Mouse (Mus musculus) embryonic facial prominence, embryonic 13.5 days (tissue): ENCODE results near the gene Jtb. TPM values are rescaled to one million over a fixed set of nuclear protein-coding genes. Genes with fewer than 3 reads are reported as not detected.
"Not testable (repeated sequence)": the region's sequence is repeated elsewhere in the genome, so short reads cannot be mapped to it uniquely, and the experiment has no call there.

Source experiments
- ATAC-seq: fragments of 200-750 bp; cut with Nextera tagmentation; 2 replicates; pipeline ENCODE4 v1.8.0; 2017; ENCODE audit warnings: low read depth; ENCODE audit not compliant: insufficient number of reproducible peaks, insufficient read depth, low FRiP score, low TSS enrichment
- H3K27ac ChIP-seq: fragments of 300-500 bp; sonication (generic); 2 replicates; pipeline ENCODE4 v1.5.1; 2015; ENCODE audit warnings: moderate library complexity, mild to moderate bottlenecking, inconsistent platforms
- H3K27me3 ChIP-seq: fragments of 300-500 bp; sonication (generic); 2 replicates; pipeline ENCODE4 v1.6.1; 2015; ENCODE audit warnings: mild to moderate bottlenecking, inconsistent platforms
- H3K36me3 ChIP-seq: fragments of 300-500 bp; sonication (generic); 2 replicates; pipeline ENCODE4 v1.6.1; 2015; ENCODE audit warnings: mild to moderate bottlenecking, inconsistent platforms
- H3K4me1 ChIP-seq: fragments of 300-500 bp; sonication (generic); 2 replicates; pipeline ENCODE4 v1.6.1; 2015; ENCODE audit warnings: inconsistent platforms
- H3K4me2 ChIP-seq: fragments of 300-500 bp; sonication (generic); 2 replicates; pipeline ENCODE4 v1.6.1; 2015; ENCODE audit warnings: moderate library complexity, mild to moderate bottlenecking, inconsistent platforms
- H3K4me3 ChIP-seq: fragments of 300-500 bp; sonication (generic); 2 replicates; pipeline ENCODE4 v1.5.1; 2015; ENCODE audit warnings: mild to moderate bottlenecking, inconsistent platforms
- H3K9ac ChIP-seq: fragments of 300-500 bp; sonication (generic); 2 replicates; pipeline ENCODE4 v1.6.1; 2015; ENCODE audit warnings: mild to moderate bottlenecking, inconsistent platforms
- H3K9me3 ChIP-seq: fragments of 300-500 bp; sonication (generic); 2 replicates; pipeline ENCODE4 v1.6.1; 2016; ENCODE audit warnings: inconsistent platforms
- WGBS: fragments of 180-500 bp; shearing (Covaris S2); methylation state at CpG from one replicate; pipeline ENCODE4 v1.1.7; 2015; ENCODE audit warnings: mixed read lengths; 5-methylcytosine and 5-hydroxymethylcytosine counted together
- polyA plus RNA-seq: library from polyadenylated mRNA; unstranded; fragments of >200 nt; fragmentation: Nextera tagmentation; extraction: Ambion mirVana; gene quantifications from 2 replicates; pipeline ENCODE4 v1.2.1, GENCODE M21; 2015

Jtb gene
- polyA plus RNA-seq, 1 experiment from 2014 or later, result 113 TPM

GRCm38 (mm10) chr3:90231075-90231474, 322 bp upstream of the Jtb start:
- Histone ChIP-seq H3K36me3 (peaks cover 32% of the 10 kb centered on the region), H3K9me3 (no peaks in the 10 kb centered on the region), H3K27me3 (no peaks in the 10 kb centered on the region), H3K27ac (no peak overlapping the region; the same call in 1 of the 2 replicates), H3K4me3 (peak overlapping the region; percentile 87), H3K9ac (peak overlapping the region; percentile 89), H3K4me2 (peak overlapping the region; percentile 81), H3K4me1 (peaks cover 8% of the 10 kb centered on the region)
- no peak for ATAC-seq
- 14% methylated on average over 8 of the region's 8 CpGs for WGBS

DNA sequence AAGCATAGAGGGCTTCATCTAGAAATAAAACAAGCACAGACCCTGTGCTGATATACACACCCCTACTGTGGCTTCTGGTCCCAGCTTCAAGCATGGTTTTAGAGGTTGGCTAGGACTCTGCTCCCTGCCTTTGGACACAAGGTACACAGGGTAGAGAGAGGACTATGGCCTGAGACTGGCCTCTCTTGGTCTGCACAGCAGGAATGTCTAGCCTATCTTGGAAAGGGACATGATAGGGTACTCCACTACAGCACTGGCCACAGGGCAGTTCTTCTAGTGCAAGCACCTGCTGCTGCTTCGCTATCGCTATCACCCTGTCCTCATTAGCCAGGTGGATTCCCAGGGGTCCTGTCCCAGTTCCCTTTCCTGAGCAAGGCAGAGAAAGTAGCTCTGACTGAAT, 9.9 kb downstream of the Jtb start:
- ATAC-seq, result no peak
- no peaks in the 10 kb centered on the region for H3K9me3 ChIP-seq
- no peak overlapping the region for H3K4me2 ChIP-seq
- WGBS, result 95% methylated on average over 2 of the region's 2 CpGs
- no peak overlapping the region for H3K4me3 ChIP-seq
- H3K36me3 ChIP-seq, result peaks cover 7% of the 10 kb centered on the region
- H3K4me1 ChIP-seq, result peaks cover 22% of the 10 kb centered on the region
- H3K27ac ChIP-seq, result no peak overlapping the region
- H3K27me3 ChIP-seq, result no peaks in the 10 kb centered on the region
- no peak overlapping the region for H3K9ac ChIP-seq

DNA sequence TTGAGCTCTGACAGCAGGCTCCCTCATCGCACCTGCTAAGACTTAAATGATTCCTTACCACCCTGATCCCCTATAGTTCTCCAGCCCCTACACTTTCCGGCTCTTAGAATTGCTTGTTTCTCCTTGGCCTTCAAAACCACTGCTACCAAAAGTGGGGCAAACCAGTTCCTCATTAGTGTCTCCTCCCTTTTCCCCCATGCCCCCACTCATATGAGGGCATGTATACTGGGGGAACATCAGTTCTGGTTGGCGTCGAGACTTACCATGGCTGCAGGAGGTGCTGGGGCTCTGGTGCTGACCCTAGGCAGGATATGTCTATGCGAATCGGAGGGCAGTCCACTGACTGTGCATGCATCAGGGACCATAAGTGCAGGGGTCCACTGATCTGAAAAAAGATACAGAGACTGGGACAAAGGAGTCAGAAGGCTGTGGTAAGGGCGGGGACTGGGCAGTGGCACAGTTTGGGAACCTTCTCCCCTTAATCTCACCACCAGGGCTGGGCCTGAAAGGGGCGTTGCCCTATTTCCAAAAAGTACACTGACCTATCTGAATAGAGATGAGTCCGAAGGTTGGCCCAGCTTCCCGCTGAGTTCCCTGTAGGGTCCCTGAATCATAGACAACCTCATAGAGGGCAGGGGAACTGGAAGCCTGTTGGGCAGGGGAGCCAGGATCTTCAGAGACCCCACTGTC, 10.4 kb downstream of the Jtb start:
- no peak overlapping the region for H3K4me3 ChIP-seq
- peaks cover 22% of the 10 kb centered on the region for H3K4me1 ChIP-seq
- no peaks in the 10 kb centered on the region for H3K27me3 ChIP-seq
- H3K36me3 ChIP-seq, result 0 out of 2 replicates have a peak, but pooled peaks cover 3% of the 10 kb centered on the region
- ATAC-seq, result no peak
- H3K9ac ChIP-seq, result no peak overlapping the region
- no peak overlapping the region for H3K27ac ChIP-seq
- no peaks in the 10 kb centered on the region for H3K9me3 ChIP-seq
- 88% methylated on average over 10 of the region's 10 CpGs for WGBS
- H3K4me2 ChIP-seq, result peak overlapping the region; percentile 69

DNA sequence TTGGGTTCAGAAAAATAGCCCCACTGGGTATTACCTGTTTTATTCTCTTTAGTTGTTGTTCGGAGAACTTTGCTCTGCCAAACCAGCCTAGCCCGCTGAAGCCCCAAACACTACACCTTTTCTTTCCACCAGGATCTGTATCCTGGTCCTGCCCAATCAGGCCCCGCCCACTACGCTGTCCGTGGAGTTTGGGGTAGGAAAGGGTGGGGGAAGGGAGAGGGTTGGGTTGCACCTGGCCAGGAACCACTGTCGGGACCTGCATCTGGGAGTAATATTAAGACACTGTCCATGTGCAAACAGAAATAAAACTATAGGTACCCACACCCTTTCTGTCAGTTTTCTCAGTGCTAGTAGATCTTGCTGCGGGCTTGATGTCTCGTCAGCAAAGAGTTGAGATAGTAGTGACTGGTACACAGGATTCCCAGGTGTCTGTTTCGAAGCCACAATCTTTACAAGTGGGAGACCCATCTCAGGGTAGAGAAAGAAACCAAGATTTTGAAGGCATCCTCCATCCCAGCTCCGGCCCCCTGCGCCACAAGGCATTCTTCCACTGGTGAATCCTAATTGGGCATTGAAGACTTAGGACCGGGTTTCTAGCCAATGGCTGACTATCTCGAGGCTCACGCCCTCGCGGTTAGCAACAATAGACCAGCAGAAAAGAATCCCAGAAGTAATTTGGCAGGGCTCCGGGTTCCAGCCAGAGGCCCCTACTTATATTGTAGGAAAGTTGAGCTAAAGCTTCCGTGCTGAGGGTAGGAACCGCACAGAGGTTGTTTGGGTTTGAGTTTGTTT, 11.8 kb downstream of the Jtb start, which contains the start of gene Creb3l4:
Creb3l4 (minus strand) TSS at position 529 of the 792 bp plus-strand sequence.
- Histone ChIP-seq H3K9ac (peak within 1 kb of the TSS; percentile 60), H3K36me3 (no peaks in the 10 kb centered on the region), H3K4me3 (peak within 1 kb of the TSS; percentile 40), H3K4me2 (peak within 1 kb of the TSS; percentile 69), H3K27ac (peak within 1 kb of the TSS; percentile 91), H3K4me1 (peaks cover 27% of the 10 kb centered on the region), H3K9me3 (no peaks in the 10 kb centered on the region), H3K27me3 (no peaks in the 10 kb centered on the region)
- 2% methylated on average over 19 of the region's 19 CpGs for WGBS
- ATAC-seq, result peak; percentile 63

GRCm38 (mm10) chr3:90245406-90245805, 14.0 kb downstream of the Jtb start:
- H3K9me3 ChIP-seq, result no peaks in the 10 kb centered on the region
- H3K4me3 ChIP-seq, result no peak overlapping the region
- H3K27ac ChIP-seq, result no peak overlapping the region
- peaks cover 11% of the 10 kb centered on the region for H3K36me3 ChIP-seq
- peaks cover 40% of the 10 kb centered on the region for H3K4me1 ChIP-seq
- H3K27me3 ChIP-seq, result no peaks in the 10 kb centered on the region
- H3K4me2 ChIP-seq, result no peak overlapping the region
- no peak overlapping the region for H3K9ac ChIP-seq
- WGBS, result 60% methylated on average over 2 of the region's 2 CpGs
- no peak for ATAC-seq

DNA sequence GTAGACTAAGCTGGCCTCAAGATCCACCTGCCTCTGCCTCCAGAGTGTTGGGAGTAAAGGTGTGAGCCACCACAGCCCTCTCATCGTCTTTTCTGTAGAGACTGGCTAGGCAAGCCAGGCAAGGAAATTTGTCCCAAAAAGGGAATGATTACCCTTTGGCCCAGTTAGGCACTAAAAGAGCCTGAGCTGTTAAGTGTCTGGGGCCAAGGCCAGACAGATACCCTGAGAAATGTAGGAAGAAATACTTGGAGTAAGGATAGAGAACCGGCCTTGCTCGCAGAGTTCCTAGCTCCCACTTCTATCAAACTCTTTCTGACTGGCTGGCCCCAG, 16.2 kb downstream of the Jtb start:
- no peak for ATAC-seq
- under 1% methylated on average over 3 of the region's 3 CpGs for WGBS

DNA sequence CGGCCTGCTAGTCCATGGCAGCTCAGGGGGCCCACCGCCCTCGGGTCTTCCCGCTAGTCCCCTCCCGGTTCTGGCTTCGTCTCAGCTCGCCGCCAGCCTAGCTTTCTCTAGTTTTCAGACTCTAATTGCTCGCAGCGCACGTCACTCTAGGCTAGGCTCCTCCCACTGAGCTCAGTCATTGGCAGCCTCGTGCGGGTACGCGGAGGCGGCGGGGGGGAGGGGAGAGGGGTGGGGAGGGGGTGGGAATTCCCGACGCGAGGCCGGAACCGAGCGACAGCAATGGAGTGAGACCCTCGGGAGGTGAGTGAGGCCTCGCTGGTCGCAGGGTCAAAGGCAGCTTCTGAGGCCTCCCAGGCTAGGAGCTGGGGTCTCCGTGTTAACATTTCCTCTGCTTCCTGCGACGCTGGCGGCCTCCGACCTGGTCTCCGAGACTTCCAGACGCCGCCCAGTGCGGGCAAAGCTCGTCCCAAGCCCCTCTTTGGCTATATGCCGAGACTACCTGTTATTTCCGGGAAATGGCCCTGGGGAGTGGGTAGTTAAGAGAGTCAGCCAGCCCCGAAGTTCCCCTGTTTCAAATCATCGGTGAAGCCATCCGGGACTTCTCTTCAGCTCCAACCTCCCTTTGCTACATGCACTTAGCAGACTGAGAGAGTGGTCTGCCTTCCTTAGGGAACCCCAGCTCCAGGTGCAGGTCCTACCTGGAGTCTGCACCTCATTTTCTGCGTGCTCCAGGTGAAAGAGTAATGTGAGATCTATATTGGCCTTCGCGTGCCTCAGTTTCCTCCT, 16.8 kb downstream of the Jtb start, which contains the start of gene Slc39a1:
Slc39a1 (plus strand) TSS at position 213 of the 786 bp plus-strand sequence.
- WGBS, result under 1% methylated on average over 41 of the region's 44 CpGs
- Histone ChIP-seq H3K4me2 (peak within 1 kb of the TSS; percentile 92), H3K4me3 (peak within 1 kb of the TSS; percentile 77), H3K9me3 (no peaks in the 10 kb centered on the region), H3K27ac (peak within 1 kb of the TSS; percentile 93), H3K27me3 (no peaks in the 10 kb centered on the region), H3K9ac (peak within 1 kb of the TSS; percentile 89), H3K36me3 (peaks cover 25% of the 10 kb centered on the region), H3K4me1 (peaks cover 29% of the 10 kb centered on the region)
- peak; percentile 91 for ATAC-seq

More for the DNA sequence above, 16.2 kb downstream of the Jtb start:
- Histone ChIP-seq H3K27me3 (no peaks in the 10 kb centered on the region), H3K36me3 (peaks cover 25% of the 10 kb centered on the region), H3K27ac (peak overlapping the region; percentile 93), H3K4me1 (peaks cover 34% of the 10 kb centered on the region), H3K4me2 (peak overlapping the region; percentile 92), H3K9ac (peak overlapping the region; percentile 89), H3K4me3 (peak overlapping the region; percentile 77), H3K9me3 (no peaks in the 10 kb centered on the region)

DNA sequence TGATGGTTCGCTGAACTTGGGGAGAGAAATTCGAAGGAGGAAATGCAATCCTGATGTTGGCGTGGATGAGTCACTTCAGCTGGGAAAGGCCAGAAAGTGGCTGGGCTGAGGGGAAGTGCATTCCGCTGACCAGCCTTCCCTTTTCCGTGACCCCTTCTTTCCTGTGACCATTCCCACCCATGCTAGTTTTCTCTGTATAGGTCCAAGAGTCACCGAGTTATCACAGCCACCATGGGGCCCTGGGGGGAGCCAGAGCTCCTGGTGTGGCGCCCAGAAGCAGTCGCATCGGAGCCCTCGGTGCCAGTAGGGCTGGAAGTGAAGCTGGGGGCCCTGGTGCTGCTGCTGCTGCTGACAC, 17.3 kb downstream of the Jtb start:
- ATAC-seq, result no peak

DNA sequence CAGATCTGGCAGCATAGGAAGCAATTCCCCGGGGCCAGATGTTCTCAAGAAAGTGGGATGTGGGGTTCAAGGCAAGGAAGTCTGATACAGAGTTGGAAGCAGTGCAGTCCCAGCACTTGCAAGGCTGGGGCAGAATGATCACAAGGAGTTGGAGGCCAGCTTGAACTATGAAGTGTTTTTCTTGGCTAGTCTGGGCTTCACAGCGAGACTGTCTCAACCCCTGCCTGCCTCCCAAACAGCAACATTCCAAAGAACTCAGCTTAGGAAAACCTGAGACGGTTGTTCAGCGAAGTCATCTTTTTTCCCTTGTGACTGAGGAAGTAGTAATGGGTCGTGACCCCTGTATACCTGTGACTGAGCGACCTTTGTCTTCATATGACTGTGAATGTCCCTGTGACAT, 19.4 kb downstream of the Jtb start:
- Histone ChIP-seq H3K27me3 (no peaks in the 10 kb centered on the region), H3K27ac (no peak overlapping the region), H3K4me3 (no peak overlapping the region), H3K4me2 (no peak overlapping the region), H3K36me3 (peaks cover 25% of the 10 kb centered on the region), H3K4me1 (peaks cover 28% of the 10 kb centered on the region), H3K9me3 (no peaks in the 10 kb centered on the region), H3K9ac (no peak overlapping the region)
- 83% methylated on average over 6 of the region's 6 CpGs for WGBS
- ATAC-seq, result no peak

More for the DNA sequence above, 17.3 kb downstream of the Jtb start:
- Histone ChIP-seq H3K9me3 (no peaks in the 10 kb centered on the region), H3K4me3 (peak overlapping the region; percentile 77), H3K4me2 (peak overlapping the region; percentile 92), H3K36me3 (peaks cover 25% of the 10 kb centered on the region), H3K4me1 (peaks cover 23% of the 10 kb centered on the region), H3K27me3 (no peaks in the 10 kb centered on the region), H3K27ac (peak overlapping the region; percentile 93), H3K9ac (peak overlapping the region; percentile 89)
- WGBS, result 7% methylated on average over 10 of the region's 10 CpGs

DNA sequence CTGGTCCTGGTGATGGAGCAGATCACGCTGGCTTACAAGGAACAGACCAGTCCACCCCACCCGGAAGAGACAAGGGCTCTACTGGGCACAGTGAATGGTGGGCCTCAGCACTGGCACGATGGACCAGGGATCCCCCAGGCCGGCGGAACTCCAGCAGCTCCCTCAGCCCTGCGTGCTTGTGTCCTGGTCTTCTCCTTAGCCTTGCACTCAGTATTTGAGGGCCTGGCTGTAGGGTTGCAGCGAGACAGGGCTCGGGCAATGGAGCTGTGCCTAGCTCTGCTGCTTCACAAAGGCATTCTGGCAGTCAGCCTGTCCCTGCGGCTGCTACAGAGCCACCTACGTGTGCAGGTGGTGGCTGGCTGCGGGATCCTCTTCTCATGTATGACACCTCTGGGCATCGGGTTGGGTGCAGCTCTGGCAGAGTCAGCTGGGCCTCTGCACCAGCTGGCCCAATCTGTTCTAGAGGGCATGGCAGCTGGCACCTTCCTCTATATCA, 20.4 kb downstream of the Jtb start:
- H3K36me3 ChIP-seq, result peaks cover 26% of the 10 kb centered on the region
- not testable (repeated sequence) for H3K9me3 ChIP-seq, ATAC-seq, H3K27ac ChIP-seq, H3K27me3 ChIP-seq, H3K9ac ChIP-seq, H3K4me3 ChIP-seq, H3K4me2 ChIP-seq
- 92% methylated on average over 10 of the region's 12 CpGs for WGBS
- H3K4me1 ChIP-seq, result peaks cover 36% of the 10 kb centered on the region

- 92% methylated on average over 2 of the region's 2 CpGs for WGBS
- not testable (repeated sequence) for ATAC-seq, H3K4me2 ChIP-seq, H3K27me3 ChIP-seq, H3K4me3 ChIP-seq, H3K9me3 ChIP-seq, H3K27ac ChIP-seq, H3K9ac ChIP-seq
- peaks cover 34% of the 10 kb centered on the region for H3K36me3 ChIP-seq
- peaks cover 34% of the 10 kb centered on the region for H3K4me1 ChIP-seq
Observed at GRCm38 (mm10) chr3:90252659-90253058, 21.3 kb downstream of the Jtb start.
